Mouse (Mus musculus): ENCODE data around the gene Pbx4.

Gene Pbx4

DNA sequence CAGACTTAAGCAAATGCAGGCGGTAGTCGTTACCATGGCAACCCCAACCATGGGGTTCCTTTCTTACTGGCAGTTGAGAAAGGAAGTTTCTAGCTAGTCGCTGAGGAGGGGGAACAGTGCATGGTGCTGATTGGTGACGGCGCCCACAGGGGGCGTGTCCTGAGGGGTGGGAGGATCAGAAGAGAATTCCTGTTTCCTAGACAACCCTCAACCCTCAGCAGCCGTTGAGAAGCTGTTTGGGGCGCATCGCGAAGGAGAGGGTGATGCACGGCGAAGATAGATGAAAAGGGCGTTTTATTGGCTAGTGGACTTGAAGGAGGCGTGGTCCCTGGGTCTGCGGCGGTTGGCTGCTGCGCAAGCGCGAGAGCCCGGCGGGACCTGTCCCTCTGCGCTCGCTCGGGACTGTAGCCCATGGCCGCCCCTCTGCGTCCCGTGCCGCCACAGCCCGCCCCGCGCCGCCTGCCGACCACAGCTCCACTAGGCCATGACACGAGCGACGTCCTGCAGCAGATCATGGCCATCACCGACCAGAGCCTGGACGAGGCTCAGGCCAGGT, at the start of gene Pbx4:
Pbx4 (plus strand) TSS at position 194 of the 556 bp plus-strand sequence.
- DNase-seq (ENCODE audit: extremely low spot score), result peak; percentile 96

DNA sequence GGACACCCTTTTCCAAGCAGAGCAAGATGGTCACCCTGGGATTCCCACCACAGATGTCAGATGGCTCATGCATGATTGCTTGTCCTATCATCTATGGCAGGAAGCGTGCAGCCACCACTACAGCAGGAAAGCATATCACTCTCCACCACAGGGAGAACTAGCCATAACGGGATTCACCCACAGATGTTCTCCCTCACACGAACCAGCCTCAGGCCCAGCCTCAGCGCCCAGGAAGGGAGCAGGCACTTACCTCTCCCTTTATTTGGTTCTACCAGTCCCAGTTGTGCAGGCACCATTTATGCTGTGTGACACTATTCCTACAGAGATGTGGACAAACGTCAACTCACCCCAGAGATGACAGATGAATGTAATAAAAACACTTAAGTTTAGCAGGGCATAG, 43.2 kb upstream of the Pbx4 start:
- DNase-seq (ENCODE audit: extremely low spot score), result no peak

DNA sequence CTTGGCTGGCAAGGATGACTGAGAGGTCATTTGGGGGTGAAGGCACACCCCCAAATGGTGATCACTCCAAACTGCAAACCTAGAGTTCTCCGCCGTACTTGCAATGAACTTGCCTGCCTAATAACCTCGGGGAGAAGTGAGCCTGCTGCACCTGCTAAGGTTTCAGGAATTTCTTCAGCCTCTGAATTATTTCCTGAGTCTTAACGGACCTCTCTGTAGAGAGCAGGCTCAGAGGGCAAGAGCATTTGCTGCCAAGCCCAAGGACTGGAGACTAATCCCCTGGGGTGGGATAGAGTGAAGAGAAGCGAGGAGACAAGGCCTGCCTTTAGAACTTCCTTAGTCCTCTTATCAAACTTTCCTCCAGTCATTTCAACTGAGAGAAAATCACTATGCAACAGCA, 42.6 kb upstream of the Pbx4 start:
- DNase-seq (ENCODE audit: extremely low spot score), result no peak

DNA sequence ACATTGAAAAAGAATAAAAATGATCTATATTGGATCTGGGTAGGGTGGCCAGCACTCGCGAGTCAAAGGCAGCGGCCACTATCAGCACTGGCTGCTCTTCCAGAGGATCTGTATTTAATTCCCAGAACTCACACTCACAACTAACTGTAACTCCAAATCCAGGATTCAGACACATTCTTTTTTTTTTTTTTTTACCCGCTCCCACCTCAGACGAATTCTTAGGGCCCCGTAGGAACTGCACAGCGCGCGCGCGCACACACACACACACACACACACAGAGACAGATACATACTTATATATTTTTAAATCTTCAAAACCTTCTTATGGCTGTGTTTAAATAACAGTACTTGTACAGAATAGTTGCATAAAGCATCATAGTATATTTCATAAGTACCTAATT, 41.9 kb upstream of the Pbx4 start:
- DNase-seq (ENCODE audit: extremely low spot score), result peak; percentile 14

- DNase-seq (ENCODE audit: extremely low spot score), result peak; percentile 88
Measured at GRCm38 (mm10) chr8:69790773-69791367, 41.4 kb upstream of the Pbx4 start, which contains the start of the genes Atp13a1 and Zfp866. Atp13a1 (plus strand) TSS chr8:69791163. Zfp866 (minus strand) TSS chr8:69791178.

- peak; percentile 63 for DNase-seq (ENCODE audit: extremely low spot score)
Measured at GRCm38 (mm10) chr8:69791415-69792068, 40.7 kb upstream of the Pbx4 start.

GRCm38 (mm10) chr8:69793666-69794065, 38.6 kb upstream of the Pbx4 start:
- no peak for DNase-seq (ENCODE audit: extremely low spot score)

- DNase-seq (ENCODE audit: extremely low spot score), result no peak
Measured at GRCm38 (mm10) chr8:69794096-69794495, 38.2 kb upstream of the Pbx4 start.

DNA sequence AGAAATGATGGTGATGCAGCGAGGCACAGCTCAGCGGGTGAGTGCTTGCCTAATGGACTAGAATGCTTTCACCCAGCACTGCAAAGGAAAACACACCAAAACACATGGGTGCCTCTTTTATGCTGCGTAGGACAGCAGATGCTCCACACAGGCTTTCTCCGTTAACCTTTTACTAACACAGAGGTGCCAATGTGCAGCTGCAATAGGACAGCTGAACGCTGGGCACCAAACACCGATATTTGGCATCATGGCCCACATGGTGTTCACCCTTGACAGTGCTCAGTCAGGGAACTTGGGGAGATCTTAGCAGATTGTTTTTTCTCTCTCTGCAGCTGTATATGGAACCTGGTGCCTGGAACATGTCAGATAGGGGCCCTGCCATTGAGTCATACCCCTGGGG, 37.4 kb upstream of the Pbx4 start:
- no peak for DNase-seq (ENCODE audit: extremely low spot score)

- no peak for DNase-seq (ENCODE audit: extremely low spot score)
Measured at GRCm38 (mm10) chr8:69796721-69797345, 35.5 kb upstream of the Pbx4 start.

DNA sequence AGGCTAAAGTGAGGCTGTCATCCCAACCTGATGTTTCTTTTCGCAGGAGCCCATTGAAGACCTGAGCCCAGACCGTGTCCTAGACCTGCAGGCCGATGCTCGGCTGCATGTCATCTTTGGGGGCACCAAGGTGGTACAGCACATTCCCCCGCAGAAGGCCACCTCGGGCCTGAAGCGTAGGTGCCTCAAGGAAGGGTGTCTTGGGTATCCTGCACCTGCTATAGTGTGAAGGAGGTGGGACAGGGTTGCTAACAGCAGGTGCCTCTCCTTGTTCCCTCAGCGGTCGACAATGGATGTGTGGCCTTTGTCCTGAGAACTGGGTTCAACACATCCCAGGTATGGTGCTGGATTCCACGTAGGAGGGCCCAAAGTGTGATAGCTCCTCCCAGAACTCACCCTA, 34.6 kb upstream of the Pbx4 start:
- DNase-seq (ENCODE audit: extremely low spot score), result no peak

- DNase-seq (ENCODE audit: extremely low spot score), result no peak
Measured at GRCm38 (mm10) chr8:69799261-69799660, 33.0 kb upstream of the Pbx4 start.

DNA sequence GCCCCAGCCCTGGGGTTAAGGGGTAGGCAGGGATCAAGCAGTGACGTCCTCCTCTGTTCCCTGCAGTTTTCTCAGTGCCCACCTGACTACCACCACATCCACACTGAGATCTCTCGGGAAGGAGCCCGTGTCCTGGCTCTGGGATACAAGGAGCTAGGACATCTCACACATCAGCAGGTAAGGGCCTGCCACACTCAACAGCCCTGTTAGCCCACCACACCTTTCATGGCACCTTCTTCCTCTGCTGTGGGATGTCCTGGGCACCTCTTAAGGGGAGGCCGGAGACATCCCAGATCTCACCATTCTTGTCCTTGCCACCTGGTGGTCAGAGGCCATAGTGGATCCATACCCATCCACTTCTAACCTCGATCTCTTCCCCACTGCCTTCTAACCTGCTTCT, 32.3 kb upstream of the Pbx4 start:
- DNase-seq (ENCODE audit: extremely low spot score), result no peak

- no peak for DNase-seq (ENCODE audit: extremely low spot score)
Measured at GRCm38 (mm10) chr8:69801796-69802195, 30.5 kb upstream of the Pbx4 start.

- no peak for DNase-seq (ENCODE audit: extremely low spot score)
Measured at GRCm38 (mm10) chr8:69802216-69802615, 30.1 kb upstream of the Pbx4 start.

GRCm38 (mm10) chr8:69803366-69803765, 28.9 kb upstream of the Pbx4 start:
- no peak for DNase-seq (ENCODE audit: extremely low spot score)

GRCm38 (mm10) chr8:69804537-69804936, 27.8 kb upstream of the Pbx4 start:
- DNase-seq (ENCODE audit: extremely low spot score), result no peak

GRCm38 (mm10) chr8:69805086-69805485, 27.2 kb upstream of the Pbx4 start:
- no peak for DNase-seq (ENCODE audit: extremely low spot score)

- DNase-seq (ENCODE audit: extremely low spot score), result no peak
Measured at GRCm38 (mm10) chr8:69805491-69805890, 26.8 kb upstream of the Pbx4 start.

DNA sequence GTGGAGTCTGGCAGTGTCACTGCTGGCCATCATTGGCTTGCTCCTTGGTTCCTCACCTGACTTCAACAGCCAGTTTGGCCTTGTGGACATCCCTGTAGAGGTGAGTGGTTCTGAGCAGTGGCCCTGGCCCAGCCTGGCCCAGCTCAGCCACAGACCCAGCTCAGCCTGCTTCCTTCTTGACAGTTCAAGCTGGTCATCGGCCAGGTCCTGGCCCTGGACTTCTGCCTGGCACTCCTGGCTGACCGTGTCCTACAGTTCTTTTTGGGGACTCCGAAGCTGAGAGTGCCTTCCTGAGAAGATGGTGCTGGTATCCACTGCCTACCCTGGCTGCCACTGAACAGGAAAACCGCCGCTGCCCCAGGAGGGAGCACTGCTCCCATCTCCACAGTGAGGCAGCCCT, 25.1 kb upstream of the Pbx4 start:
- no peak for DNase-seq (ENCODE audit: extremely low spot score)

GRCm38 (mm10) chr8:69808094-69808863, 24.0 kb upstream of the Pbx4 start, which contains the start of gene Gmip:
Gmip (plus strand) TSS chr8:69808679.
- DNase-seq (ENCODE audit: extremely low spot score), result peak; percentile 79

GRCm38 (mm10) chr8:69808864-69809403, 23.4 kb upstream of the Pbx4 start:
- DNase-seq (ENCODE audit: extremely low spot score), result peak; percentile 26
